Mouse (Mus musculus): ENCODE measurements around the gene Vegfd. TPM values are rescaled to one million over a fixed set of nuclear protein-coding genes. Genes with fewer than 3 reads are reported as not detected.
A peak's percentile ranks its signal among the peaks of the same experiment; 100 is the strongest.

Vegfd gene
- polyA plus RNA-seq, 1 experiment from 2014 or later: 26.6 TPM

- no peaks in the 10 kb centered on the region for H3K9me3 ChIP-seq (ENCODE audit: low read length)
- DNase-seq (ENCODE audit: low spot score) (peak; percentile 79), ATAC-seq (peak; percentile 85)
- no peaks in the 10 kb centered on the region for H3K4me1 ChIP-seq (ENCODE audit: insufficient read depth, low read depth, low read length)
- 27% methylated on average over 2 of the region's 2 CpGs for WGBS
- H3K27me3 ChIP-seq (replicated peaks; ENCODE audit: insufficient read depth, low read length): no peaks in the 10 kb centered on the region
- no peak overlapping the region for H3K4me2 ChIP-seq (replicated peaks; ENCODE audit: low read depth, low read length)
- TF ChIP-seq CTCF (IDR thresholded peaks at IDR 0.05): no peak
- TF ChIP-seq EP300 (IDR thresholded peaks at IDR 0.05): peak; percentile 32; the same call in 1 of the 2 replicates
- peak overlapping the region; percentile 35; the same call in 1 of the 2 replicates for H3K27ac ChIP-seq (ENCODE audit: low read length)
- H3K4me3 ChIP-seq (ENCODE audit: low read depth, low read length): no peak overlapping the region
- H3K36me3 ChIP-seq (ENCODE audit: insufficient read depth, low read length): no peaks in the 10 kb centered on the region
- no peak overlapping the region for H3K9ac ChIP-seq (replicated peaks; ENCODE audit: low read depth)
Observed at GRCm38 (mm10) chrX:164440140-164440539, 67.0 kb downstream of the Vegfd start.

GRCm38 (mm10) chrX:164440703-164441102 is 67.5 kb downstream of the Vegfd start:
- 68% methylated on average over 3 of the region's 3 CpGs for WGBS
- peak; percentile 8; the same call in 1 of the 2 replicates for ATAC-seq

GRCm38 (mm10) chrX:164441306-164441705 is 68.1 kb downstream of the Vegfd start:
- Histone ChIP-seq H3K4me1 (ENCODE audit: insufficient read depth, low read depth, low read length) (no peaks in the 10 kb centered on the region), H3K27me3 (replicated peaks; ENCODE audit: insufficient read depth, low read length) (no peaks in the 10 kb centered on the region), H3K27ac (ENCODE audit: low read length) (peak overlapping the region; percentile 43; the same call in 1 of the 2 replicates), H3K36me3 (ENCODE audit: insufficient read depth, low read length) (no peaks in the 10 kb centered on the region), H3K4me3 (ENCODE audit: low read depth, low read length) (no peak overlapping the region), H3K9ac (replicated peaks; ENCODE audit: low read depth) (no peak overlapping the region), H3K4me2 (replicated peaks; ENCODE audit: low read depth, low read length) (no peak overlapping the region), H3K9me3 (ENCODE audit: low read length) (no peaks in the 10 kb centered on the region)
- TF ChIP-seq CTCF (IDR thresholded peaks at IDR 0.05) (no peak), EP300 (IDR thresholded peaks at IDR 0.05) (no peak)
- ATAC-seq (no peak), DNase-seq (ENCODE audit: low spot score) (no peak)
- 63% methylated on average over 3 of the region's 3 CpGs for WGBS

More at GRCm38 (mm10) chrX:164440703-164441102, 67.5 kb downstream of the Vegfd start:
- H3K4me2 ChIP-seq (replicated peaks; ENCODE audit: low read depth, low read length): no peak overlapping the region
- no peaks in the 10 kb centered on the region for H3K9me3 ChIP-seq (ENCODE audit: low read length)
- no peak overlapping the region for H3K9ac ChIP-seq (replicated peaks; ENCODE audit: low read depth)
- H3K27me3 ChIP-seq (replicated peaks; ENCODE audit: insufficient read depth, low read length): no peaks in the 10 kb centered on the region
- H3K4me3 ChIP-seq (ENCODE audit: low read depth, low read length): no peak overlapping the region
- no peaks in the 10 kb centered on the region for H3K36me3 ChIP-seq (ENCODE audit: insufficient read depth, low read length)
- TF ChIP-seq EP300 (IDR thresholded peaks at IDR 0.05) (no peak), CTCF (IDR thresholded peaks at IDR 0.05) (no peak)
- no peak for DNase-seq (ENCODE audit: low spot score)
- no peaks in the 10 kb centered on the region for H3K4me1 ChIP-seq (ENCODE audit: insufficient read depth, low read depth, low read length)
- H3K27ac ChIP-seq (ENCODE audit: low read length): peak overlapping the region; percentile 35

- H3K9ac ChIP-seq (replicated peaks; ENCODE audit: low read depth): no peak overlapping the region
- DNase-seq (ENCODE audit: low spot score) (peak; percentile 45), ATAC-seq (no peak; the same call in 1 of the 2 replicates)
- no peak overlapping the region for H3K4me3 ChIP-seq (ENCODE audit: low read depth, low read length)
- no peak for TF ChIP-seq EP300 (IDR thresholded peaks at IDR 0.05)
- no peak for TF ChIP-seq CTCF (IDR thresholded peaks at IDR 0.05)
- no peaks in the 10 kb centered on the region for H3K27me3 ChIP-seq (replicated peaks; ENCODE audit: insufficient read depth, low read length)
- H3K27ac ChIP-seq (ENCODE audit: low read length): peak overlapping the region; percentile 4; the same call in 1 of the 2 replicates
- H3K4me2 ChIP-seq (replicated peaks; ENCODE audit: low read depth, low read length): no peak overlapping the region
- 44% methylated on average over 12 of the region's 12 CpGs for WGBS
- no peaks in the 10 kb centered on the region for H3K4me1 ChIP-seq (ENCODE audit: insufficient read depth, low read depth, low read length)
- no peaks in the 10 kb centered on the region for H3K36me3 ChIP-seq (ENCODE audit: insufficient read depth, low read length)
- no peaks in the 10 kb centered on the region for H3K9me3 ChIP-seq (ENCODE audit: low read length)
Observed at GRCm38 (mm10) chrX:164445601-164446000, 72.4 kb downstream of the Vegfd start.

GRCm38 (mm10) chrX:164446106-164446551 is 73.0 kb downstream of the Vegfd start:
- Histone ChIP-seq H3K4me1 (ENCODE audit: insufficient read depth, low read depth, low read length) (no peaks in the 10 kb centered on the region), H3K9ac (replicated peaks; ENCODE audit: low read depth) (no peak overlapping the region), H3K9me3 (ENCODE audit: low read length) (no peaks in the 10 kb centered on the region), H3K27ac (ENCODE audit: low read length) (no peak overlapping the region), H3K27me3 (replicated peaks; ENCODE audit: insufficient read depth, low read length) (no peaks in the 10 kb centered on the region), H3K36me3 (ENCODE audit: insufficient read depth, low read length) (no peaks in the 10 kb centered on the region), H3K4me3 (ENCODE audit: low read depth, low read length) (no peak overlapping the region), H3K4me2 (replicated peaks; ENCODE audit: low read depth, low read length) (no peak overlapping the region)
- DNase-seq (ENCODE audit: low spot score) (peak; percentile 34), ATAC-seq (peak; percentile 70)
- WGBS: 57% methylated on average over 10 of the region's 10 CpGs
- TF ChIP-seq EP300 (IDR thresholded peaks at IDR 0.05) (no peak), CTCF (IDR thresholded peaks at IDR 0.05) (peak; percentile 44)

- TF ChIP-seq EP300 (IDR thresholded peaks at IDR 0.05) (no peak), CTCF (IDR thresholded peaks at IDR 0.05) (no peak)
- no peak overlapping the region for H3K27ac ChIP-seq (ENCODE audit: low read length)
- no peak overlapping the region for H3K4me2 ChIP-seq (replicated peaks; ENCODE audit: low read depth, low read length)
Observed at GRCm38 (mm10) chrX:164446835-164447681, 73.9 kb downstream of the Vegfd start.

More at GRCm38 (mm10) chrX:164446835-164447681, 73.9 kb downstream of the Vegfd start:
- no peaks in the 10 kb centered on the region for H3K4me1 ChIP-seq (ENCODE audit: insufficient read depth, low read depth, low read length)
- 83% methylated on average over 9 of the region's 9 CpGs for WGBS
- H3K4me3 ChIP-seq (ENCODE audit: low read depth, low read length): no peak overlapping the region
- H3K9me3 ChIP-seq (ENCODE audit: low read length): no peaks in the 10 kb centered on the region
- no peak for DNase-seq (ENCODE audit: low spot score)
- ATAC-seq: no peak
- H3K9ac ChIP-seq (replicated peaks; ENCODE audit: low read depth): no peak overlapping the region
- H3K36me3 ChIP-seq (ENCODE audit: insufficient read depth, low read length): no peaks in the 10 kb centered on the region
- no peaks in the 10 kb centered on the region for H3K27me3 ChIP-seq (replicated peaks; ENCODE audit: insufficient read depth, low read length)
